Mouse (Mus musculus) lung, embryonic 16.5 days (tissue): ENCODE data around the gene Krt33b. TPM values are rescaled to one million over a fixed set of nuclear protein-coding genes. Genes with fewer than 3 reads are reported as not detected.

ENCODE experiments used
- ATAC-seq: fragments of 200-750 bp; cut with Nextera tagmentation; 2 replicates; pipeline ENCODE4 v1.8.0; 2017; ENCODE audit warnings: low read depth, mild to moderate bottlenecking, moderate library complexity
- H3K27ac ChIP-seq: fragments of 300-500 bp; sonication (generic); 2 replicates; pipeline ENCODE4 v1.5.1; 2014; ENCODE audit warnings: mild to moderate bottlenecking, control low read depth, low read length
- H3K27me3 ChIP-seq: fragments of 300-500 bp; sonication (generic); 2 replicates; pipeline ENCODE4 v1.6.1; 2014; ENCODE audit warnings: low read depth, low read length, mixed read lengths; ENCODE audit not compliant: control insufficient read depth, insufficient read depth
- H3K36me3 ChIP-seq: fragments of 300-500 bp; sonication (generic); 2 replicates; pipeline ENCODE4 v1.6.1; 2014; ENCODE audit warnings: low read length; ENCODE audit not compliant: control insufficient read depth, insufficient read depth
- H3K4me1 ChIP-seq: fragments of 300-500 bp; sonication (generic); replicated peaks from 2 replicates; pipeline ENCODE4 v1.6.1; 2014; ENCODE audit warnings: low read length, mixed read lengths; ENCODE audit not compliant: control insufficient read depth, insufficient read depth
- H3K4me2 ChIP-seq: fragments of 300-500 bp; sonication (generic); 2 replicates; pipeline ENCODE4 v1.6.1; 2014; ENCODE audit warnings: low read depth, low read length, control low read depth
- H3K4me3 ChIP-seq: fragments of 300-500 bp; sonication (generic); 2 replicates; pipeline ENCODE4 v1.5.1; 2014; ENCODE audit warnings: mild to moderate bottlenecking, low read length, control low read depth
- H3K9ac ChIP-seq: fragments of 300-500 bp; sonication (generic); 2 replicates; pipeline ENCODE4 v1.6.1; 2014; ENCODE audit warnings: low read length, control low read depth
- H3K9me3 ChIP-seq: fragments of 300-500 bp; sonication (generic); 2 replicates; pipeline ENCODE4 v1.6.1; 2016; ENCODE audit warnings: low read length; ENCODE audit not compliant: control insufficient read depth
- WGBS: fragments of 180-500 bp; shearing (Covaris S2); extraction: QIAGEN DNeasy Blood & Tissue Kit; methylation state at CpG from one replicate; pipeline ENCODE4 v1.1.7; 2014; 5-methylcytosine and 5-hydroxymethylcytosine counted together
- polyA plus RNA-seq: library from polyadenylated mRNA; unstranded; fragments of >200 nt; fragmentation: Nextera tagmentation; extraction: Ambion mirVana; gene quantifications from 2 replicates; pipeline ENCODE4 v1.2.1, GENCODE M21; 2015

Gene Krt33b
- polyA plus RNA-seq: not detected in 2 replicates

GRCm38 (mm10) chr11:100029768-100030167, at the start of gene Krt33b:
Gene Krt33b (minus strand): TSS chr11:100029868.
- no peak within 1 kb of the TSS for H3K27ac ChIP-seq
- H3K27me3 ChIP-seq: no peaks in the 10 kb centered on the region
- H3K4me2 ChIP-seq: no peak within 1 kb of the TSS
- ATAC-seq: no peak
- H3K4me1 ChIP-seq: no peaks in the 10 kb centered on the region
- no peak within 1 kb of the TSS for H3K4me3 ChIP-seq
- H3K9me3 ChIP-seq: no peaks in the 10 kb centered on the region
- no peak within 1 kb of the TSS for H3K9ac ChIP-seq
- WGBS: 83% methylated on average over 6 of the region's 6 CpGs
- no peaks in the 10 kb centered on the region for H3K36me3 ChIP-seq

- Histone ChIP-seq H3K4me3 (no peak overlapping the region), H3K9ac (no peak overlapping the region), H3K4me1 (no peaks in the 10 kb centered on the region), H3K27ac (peak overlapping the region; percentile 44; the same call in 1 of the 2 replicates), H3K27me3 (no peaks in the 10 kb centered on the region), H3K36me3 (no peaks in the 10 kb centered on the region), H3K4me2 (no peak overlapping the region), H3K9me3 (no peaks in the 10 kb centered on the region)
- WGBS: 39% methylated on average over 1 of the region's 1 CpGs
- ATAC-seq: peak; percentile 43; the same call in 1 of the 2 replicates
Observed at GRCm38 (mm10) chr11:100073873-100074272, 44.2 kb upstream of the Krt33b start.

GRCm38 (mm10) chr11:100067293-100068036, 37.8 kb upstream of the Krt33b start:
- WGBS: 54% methylated on average over 17 of the region's 17 CpGs
- peak; percentile 93 for ATAC-seq
- peak overlapping the region; percentile 41 for H3K27ac ChIP-seq

GRCm38 (mm10) chr11:100066236-100067010, 36.8 kb upstream of the Krt33b start:
- Histone ChIP-seq H3K4me3 (no peak overlapping the region), H3K4me1 (peaks cover 5% of the 10 kb centered on the region; the same call in 1 of the 2 replicates), H3K4me2 (no peak overlapping the region), H3K27me3 (no peaks in the 10 kb centered on the region), H3K27ac (peak overlapping the region; percentile 41), H3K36me3 (no peaks in the 10 kb centered on the region), H3K9me3 (no peaks in the 10 kb centered on the region), H3K9ac (no peak overlapping the region)
- ATAC-seq: no peak
- 45% methylated on average over 12 of the region's 12 CpGs for WGBS

More at GRCm38 (mm10) chr11:100067293-100068036, 37.8 kb upstream of the Krt33b start:
- Histone ChIP-seq H3K27me3 (no peaks in the 10 kb centered on the region), H3K36me3 (no peaks in the 10 kb centered on the region), H3K4me2 (no peak overlapping the region), H3K4me3 (no peak overlapping the region), H3K9ac (no peak overlapping the region), H3K4me1 (peaks cover 5% of the 10 kb centered on the region; the same call in 1 of the 2 replicates), H3K9me3 (no peaks in the 10 kb centered on the region)

- Histone ChIP-seq H3K27me3 (no peaks in the 10 kb centered on the region), H3K4me1 (no peaks in the 10 kb centered on the region), H3K36me3 (no peaks in the 10 kb centered on the region), H3K9ac (no peak overlapping the region), H3K9me3 (no peaks in the 10 kb centered on the region), H3K4me2 (no peak overlapping the region), H3K4me3 (no peak overlapping the region), H3K27ac (no peak overlapping the region)
- no peak for ATAC-seq
- 77% methylated on average over 8 of the region's 8 CpGs for WGBS
Observed at GRCm38 (mm10) chr11:100058875-100059274, 29.2 kb upstream of the Krt33b start.

GRCm38 (mm10) chr11:100055686-100056655, 26.3 kb upstream of the Krt33b start:
- Histone ChIP-seq H3K4me2 (no peak overlapping the region), H3K36me3 (no peaks in the 10 kb centered on the region), H3K4me1 (no peaks in the 10 kb centered on the region), H3K9me3 (no peaks in the 10 kb centered on the region), H3K27me3 (no peaks in the 10 kb centered on the region), H3K27ac (no peak overlapping the region), H3K4me3 (no peak overlapping the region), H3K9ac (no peak overlapping the region)
- 0 out of 2 replicates have a peak, but pooled peaks have one; percentile 36 for ATAC-seq
- WGBS: 39% methylated on average over 9 of the region's 9 CpGs

GRCm38 (mm10) chr11:100050451-100050850, 20.8 kb upstream of the Krt33b start, which contains the start of gene Krt31:
Gene Krt31 (minus strand): TSS chr11:100050551.
- no peak within 1 kb of the TSS for H3K27ac ChIP-seq
- 75% methylated on average over 3 of the region's 3 CpGs for WGBS
- H3K27me3 ChIP-seq: no peaks in the 10 kb centered on the region
- no peaks in the 10 kb centered on the region for H3K36me3 ChIP-seq
- H3K9me3 ChIP-seq: no peaks in the 10 kb centered on the region
- no peak for ATAC-seq
- no peak within 1 kb of the TSS for H3K4me2 ChIP-seq
- no peak within 1 kb of the TSS for H3K4me3 ChIP-seq
- no peaks in the 10 kb centered on the region for H3K4me1 ChIP-seq
- H3K9ac ChIP-seq: no peak within 1 kb of the TSS

GRCm38 (mm10) chr11:100047193-100047592, 17.5 kb upstream of the Krt33b start:
- 64% methylated on average over 2 of the region's 2 CpGs for WGBS
- Histone ChIP-seq H3K9ac (no peak overlapping the region), H3K27ac (no peak overlapping the region), H3K4me3 (no peak overlapping the region), H3K4me1 (no peaks in the 10 kb centered on the region), H3K4me2 (no peak overlapping the region), H3K27me3 (no peaks in the 10 kb centered on the region), H3K36me3 (no peaks in the 10 kb centered on the region), H3K9me3 (no peaks in the 10 kb centered on the region)
- ATAC-seq: no peak
